Mouse (Mus musculus) G1E-ER4 (cell line): Measurements from ENCODE around the gene Pqlc2. TPM values are rescaled to one million over a fixed set of nuclear protein-coding genes. Genes with fewer than 3 reads are reported as not detected.
A peak's percentile ranks its signal among the peaks of the same experiment; 100 is the strongest.

ENCODE experiments used
- GATA1 ChIP-seq: IDR thresholded peaks from one replicate; pipeline ENCODE4 v1.8.0; 2012; ENCODE audit warnings: low read length, inconsistent platforms
- polyA plus RNA-seq: library from polyadenylated mRNA; stranded (reverse); fragments of >175 nt; gene quantifications from 2 replicates; pipeline ENCODE4 v1.2.3, GENCODE M21; 2012

Pqlc2 gene
- 4.7 and 6.1 TPM in 2 replicates for polyA plus RNA-seq

- TF ChIP-seq GATA1: no peak
These were observed at the start of gene Pqlc2, which contains the start of gene Akr7a5 for GRCm38 (mm10) chr4:139310171-139310898. Pqlc2 (minus strand) TSS chr4:139310708. Akr7a5 (plus strand) TSS chr4:139310744.

GRCm38 (mm10) chr4:139357211-139357610, 46.7 kb upstream of the Pqlc2 start:
- no peak for TF ChIP-seq GATA1

DNA sequence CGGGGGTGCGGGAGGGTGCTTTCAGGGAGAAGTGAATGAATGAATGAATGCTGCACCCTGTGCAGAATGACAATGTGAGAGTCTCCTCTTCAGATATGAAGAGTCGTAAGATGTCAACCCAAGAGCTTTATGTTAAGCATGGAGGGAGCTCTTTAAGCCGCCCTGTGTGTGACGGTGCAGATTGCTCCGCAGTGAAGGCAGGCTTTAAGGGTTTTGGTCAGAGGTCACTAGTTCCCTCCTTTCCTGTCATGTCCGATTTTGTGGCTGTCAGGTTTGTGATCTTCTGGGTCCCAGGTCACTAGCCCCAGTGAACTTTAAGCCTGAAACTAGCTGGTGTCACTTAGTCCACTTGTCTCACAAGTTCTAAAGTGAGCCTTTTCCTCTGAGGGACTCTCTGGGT, 42.3 kb upstream of the Pqlc2 start:
- TF ChIP-seq GATA1: no peak

DNA sequence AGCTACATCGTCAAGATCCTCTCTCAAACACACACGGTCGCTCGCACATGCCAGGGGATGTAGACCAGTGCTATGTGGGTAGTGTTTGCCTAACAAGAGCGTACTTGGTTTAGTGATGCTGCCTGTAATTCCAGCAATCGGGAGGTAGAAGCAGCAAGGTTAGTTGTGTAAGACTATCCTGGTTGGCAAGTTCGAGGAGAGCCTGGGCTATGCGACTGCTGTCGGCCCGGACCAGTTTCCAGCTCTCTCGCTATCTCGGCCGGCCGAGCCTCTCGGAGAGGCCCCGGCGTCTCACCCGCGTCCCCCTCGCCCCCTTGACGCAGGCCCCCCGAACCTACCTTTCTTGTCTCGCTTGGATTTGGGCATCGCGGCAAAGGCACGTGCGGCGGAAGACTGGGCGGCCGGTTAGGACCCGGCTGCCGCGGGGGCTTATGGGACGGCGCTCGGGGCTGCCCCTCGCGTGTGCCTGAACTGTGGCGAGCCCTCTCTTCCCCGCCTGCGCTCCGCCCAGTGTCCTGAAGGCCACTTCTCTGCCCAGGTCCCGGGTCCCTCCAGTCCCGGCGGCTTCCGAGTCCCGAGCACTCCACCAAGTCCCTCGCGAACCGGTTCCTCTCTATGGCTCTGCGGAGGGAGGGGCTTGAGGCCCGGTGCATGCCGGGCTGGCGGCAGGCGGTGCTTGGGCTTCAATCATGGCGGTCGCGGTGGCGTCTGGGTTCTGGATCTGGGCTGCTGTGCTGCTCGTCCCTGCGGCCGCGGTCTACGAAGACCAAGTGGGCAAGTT, 41.6 kb upstream of the Pqlc2 start, which contains the start of the genes Mrto4, Emc1 and Ubr4:
Mrto4 (minus strand) TSS at position 646 of the 781 bp plus-strand sequence.
Emc1 (plus strand) TSS at position 657 of the 781 bp plus-strand sequence.
Ubr4 (plus strand) TSS at position 679 of the 781 bp plus-strand sequence.
- TF ChIP-seq GATA1: no peak

DNA sequence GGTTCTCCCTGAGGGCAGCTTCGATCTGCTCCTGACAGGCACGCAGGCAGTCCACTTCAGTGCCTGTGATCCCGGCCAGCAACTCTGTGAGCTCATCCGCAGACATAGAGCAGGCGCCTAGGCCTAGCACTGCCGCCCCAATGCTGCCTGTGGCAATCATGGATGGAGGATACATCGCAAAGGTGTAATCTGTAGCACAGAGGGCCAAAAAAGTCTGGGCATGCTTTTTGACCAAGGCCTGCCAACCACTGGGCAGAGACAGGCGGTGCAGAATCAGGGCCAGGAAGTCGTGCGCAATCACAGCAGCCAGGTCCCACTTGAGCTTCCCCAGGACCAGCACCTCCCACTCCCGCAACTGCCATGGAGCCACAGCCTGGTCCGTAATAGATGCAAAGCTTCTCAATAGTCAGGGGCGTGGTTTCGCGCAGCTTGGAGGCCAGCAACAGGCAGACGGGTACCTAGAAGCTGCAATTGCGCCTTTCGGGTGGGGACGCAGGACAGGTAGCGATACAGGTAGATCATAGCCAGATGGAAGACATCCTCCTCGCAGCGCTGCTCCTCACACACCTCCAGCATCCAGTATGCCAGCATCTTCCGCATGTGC, 35.0 kb upstream of the Pqlc2 start:
- no peak for TF ChIP-seq GATA1

DNA sequence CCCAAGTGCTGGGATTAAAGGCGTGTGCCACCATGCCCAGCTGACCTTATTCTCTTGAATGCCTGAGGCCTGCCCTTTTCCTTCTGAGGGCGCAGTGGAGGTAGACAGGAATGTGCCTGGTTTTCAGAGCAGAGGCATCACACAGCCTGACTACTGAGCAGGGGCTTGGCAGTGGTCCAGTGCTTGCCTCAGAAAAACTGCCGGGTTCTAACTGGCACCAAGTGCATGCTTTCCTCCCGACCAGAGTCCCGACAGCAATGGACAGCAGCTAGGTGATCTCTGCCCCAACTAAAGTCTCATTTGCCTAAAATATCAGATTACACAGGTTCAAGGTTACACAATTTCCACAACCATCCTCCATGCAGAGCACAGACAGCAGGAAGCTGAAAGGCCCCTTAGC, 33.2 kb upstream of the Pqlc2 start:
- TF ChIP-seq GATA1: no peak

GRCm38 (mm10) chr4:139341556-139342233, 31.2 kb upstream of the Pqlc2 start:
- no peak for TF ChIP-seq GATA1

DNA sequence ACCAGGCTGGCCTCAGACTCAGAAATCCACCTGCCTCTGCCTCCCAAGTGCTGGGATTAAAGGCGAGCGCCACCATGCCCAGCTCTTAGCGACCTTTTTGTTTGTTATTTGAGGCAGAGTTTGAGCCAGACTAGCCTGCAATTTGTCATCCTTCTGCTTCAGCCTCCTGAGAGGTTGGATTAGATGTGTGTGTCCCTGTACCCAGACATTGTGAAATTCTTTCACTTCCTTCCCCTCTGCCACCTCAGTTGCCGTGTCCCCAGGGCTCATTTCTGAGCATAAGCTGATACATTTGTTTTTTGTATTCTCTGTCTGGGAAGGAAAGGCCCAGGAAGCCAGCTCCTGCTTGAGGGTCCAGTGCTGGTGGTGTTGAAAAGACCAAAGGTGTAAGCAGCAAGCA, 30.3 kb upstream of the Pqlc2 start:
- no peak for TF ChIP-seq GATA1

DNA sequence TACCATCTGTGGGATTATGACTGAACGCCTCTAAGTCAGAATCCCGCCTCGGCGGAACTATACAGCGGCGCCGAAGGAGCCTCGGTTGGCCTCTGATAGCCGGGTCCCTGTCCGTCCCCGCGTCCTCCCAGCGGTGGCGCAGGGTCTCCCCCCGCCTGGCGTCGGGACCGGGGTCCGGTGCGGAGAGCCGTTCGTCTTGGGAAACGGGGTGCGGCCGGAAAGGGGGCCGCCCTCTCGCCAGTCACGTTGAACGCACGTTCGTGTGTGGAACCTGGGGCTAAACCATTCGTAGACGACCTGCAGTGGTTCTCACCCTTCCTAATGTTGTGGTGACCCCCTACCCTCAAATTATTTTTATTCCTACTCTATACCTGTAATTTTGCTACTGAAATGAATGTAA, 27.6 kb upstream of the Pqlc2 start:
- no peak for TF ChIP-seq GATA1

DNA sequence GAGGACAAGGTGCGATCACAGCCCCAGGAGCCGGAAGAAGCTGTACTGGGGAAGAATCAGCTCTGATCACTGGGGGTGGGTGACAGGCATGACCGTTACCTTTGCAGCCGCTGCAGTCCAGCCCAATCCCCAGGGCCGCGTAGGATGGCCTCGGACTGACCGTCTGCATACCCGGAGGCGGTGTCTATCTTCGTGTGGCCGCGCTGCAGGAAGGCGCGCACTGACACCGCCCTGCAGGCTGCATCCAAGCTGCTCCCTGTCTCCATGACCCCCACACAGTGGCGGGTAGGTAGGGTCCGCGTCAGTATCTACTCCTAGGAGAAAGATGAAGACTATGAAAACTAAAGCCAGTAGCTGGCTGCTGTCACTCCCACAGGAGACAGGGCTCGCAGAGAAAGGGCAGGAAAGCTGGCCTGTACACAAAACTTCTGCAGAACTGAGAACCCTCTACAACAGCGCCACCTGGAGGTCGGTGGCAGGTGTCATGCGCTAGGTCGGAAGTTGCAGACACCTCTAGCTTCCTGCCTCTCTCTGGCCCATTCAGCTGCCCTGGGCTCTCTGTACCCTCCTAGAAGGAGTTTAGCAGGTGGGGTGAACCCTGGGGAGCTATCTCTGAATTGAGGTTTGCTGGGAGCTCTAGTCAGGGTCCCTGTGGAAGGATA, 26.4 kb upstream of the Pqlc2 start:
- no peak for TF ChIP-seq GATA1

- peak; percentile 90 for TF ChIP-seq GATA1
These were observed 25.0 kb upstream of the Pqlc2 start for GRCm38 (mm10) chr4:139335507-139335906.

- no peak for TF ChIP-seq GATA1
These were observed 24.3 kb upstream of the Pqlc2 start for GRCm38 (mm10) chr4:139334631-139335295.

GRCm38 (mm10) chr4:139330605-139331004, 20.1 kb upstream of the Pqlc2 start:
- no peak for TF ChIP-seq GATA1

GRCm38 (mm10) chr4:139319740-139320139, 9.2 kb upstream of the Pqlc2 start:
- TF ChIP-seq GATA1: no peak
